In the genomic region with DNA sequence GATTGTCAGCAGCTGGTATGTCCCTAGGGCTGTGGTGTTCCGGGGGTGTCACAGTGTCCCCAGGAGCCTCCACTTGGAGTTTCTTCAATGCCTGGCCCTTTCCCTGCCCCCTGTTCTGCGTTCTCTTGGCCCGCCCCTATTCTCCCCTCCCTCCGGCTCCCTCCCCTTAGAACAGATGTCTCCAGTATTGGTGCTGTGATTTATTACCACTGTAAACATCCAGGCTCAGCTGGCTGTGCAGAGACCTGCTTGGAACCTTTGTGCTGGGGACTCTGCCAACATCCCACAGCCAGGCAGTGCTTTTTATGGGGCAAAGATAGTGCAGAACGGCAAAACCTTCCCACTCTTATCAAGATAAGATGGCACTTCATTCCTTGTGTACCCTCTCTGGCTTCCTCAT, we compare ENCODE assay signal across 9 mouse cellular contexts. TPM values are rescaled to one million over a fixed set of nuclear protein-coding genes. Genes with fewer than 3 reads are reported as not detected.
DNase-seq lines count a peak whose midpoint lies in the region; ATAC-seq and TF ChIP-seq lines count a peak whose summit lies in the region.
"Had no signal": no experiment of that assay in that cellular context is flagged by ENCODE, and none has a peak within 500 bp of the region (broad histone marks: within the 10 kb centered on the region; RNA-seq: fewer than 3 reads in every experiment).

No protein-coding gene starts in this region.

- no peaks in the 10 kb centered on the region for H3K79me2 ChIP-seq in myocyte (ENCODE audit: control insufficient read depth, insufficient read depth)

- H3K27me3 ChIP-seq in hindbrain, embryonic 12.5 days, result no peaks in the 10 kb centered on the region
- H3K27me3 ChIP-seq in myocyte (ENCODE audit: control insufficient read depth, insufficient read depth, insufficient read length), result no peaks in the 10 kb centered on the region

- H3K9ac ChIP-seq in hindbrain, embryonic 12.5 days, result no peak overlapping the region; the same call in 1 of the 2 replicates

- TF ChIP-seq POLR2A in bone marrow macrophage, adult 2 months (IDR thresholded peaks at IDR 0.05; ENCODE audit: borderline replicate concordance, low read depth, low read length), result no peak
- TF ChIP-seq POLR2A in myocyte (IDR thresholded peaks at IDR 0.05; ENCODE audit: insufficient read length, low read depth), result no peak

- DNase-seq in gastrocnemius, adult 18-20 months (ENCODE audit: low spot score), result peak; percentile 31
- DNase-seq in gastrocnemius, postnatal 25 days, result no peak
- DNase-seq in left cerebral cortex, adult 18-20 months (ENCODE audit: low spot score in 2 of 2), result no peak

- no peak overlapping the region for H3ac ChIP-seq in myocyte (ENCODE audit: control insufficient read depth, insufficient read length)

- 26% methylated on average over 5 of the region's 5 CpGs for WGBS in hindbrain, embryonic 12.5 days

- peak overlapping the region; percentile 37 for H3K4me3 ChIP-seq in bone marrow macrophage, adult 2 months (ENCODE audit: insufficient read depth, low read length)
- no peak overlapping the region for H3K4me3 ChIP-seq in hindbrain, embryonic 12.5 days
- peak overlapping the region; percentile 10 for H3K4me3 ChIP-seq in myocyte

- no peaks in the 10 kb centered on the region for H3K9me3 ChIP-seq in hindbrain, embryonic 12.5 days (replicated peaks)

- no peaks in the 10 kb centered on the region for H3K36me3 ChIP-seq in hindbrain, embryonic 12.5 days
- no peaks in the 10 kb centered on the region for H3K36me3 ChIP-seq in myocyte (ENCODE audit: control insufficient read depth, insufficient read depth)

- ATAC-seq in hindbrain, embryonic 12.5 days (ENCODE audit: low FRiP score), result peak; percentile 80
- no peak for ATAC-seq in activated CD4-positive, CD25-positive, alpha-beta regulatory T cell, adult 4 months
- no peak for ATAC-seq in megakaryocyte-erythroid progenitor cell, adult 5-6 weeks (replicated peaks; ENCODE audit: low FRiP score, low TSS enrichment, poor library complexity, severe bottlenecking)
- ATAC-seq: midbrain, embryonic 16.5 days had no signal

- peak overlapping the region; percentile 86 for H3K27ac ChIP-seq in bone marrow macrophage, adult 2 months (ENCODE audit: insufficient read depth, low read depth, low read length)
- peak overlapping the region; percentile 71 for H3K27ac ChIP-seq in hindbrain, embryonic 12.5 days

- peaks cover 76% of the 10 kb centered on the region for H3K4me1 ChIP-seq in bone marrow macrophage, adult 2 months (ENCODE audit: control insufficient read depth, insufficient read depth, low read length)
- peaks cover 9% of the 10 kb centered on the region for H3K4me1 ChIP-seq in hindbrain, embryonic 12.5 days

- H3K4me2 ChIP-seq in hindbrain, embryonic 12.5 days (replicated peaks), result peak overlapping the region; percentile 26
- peak overlapping the region; percentile 47 for H3K4me2 ChIP-seq in myocyte (ENCODE audit: low read depth)

- no peak for TF ChIP-seq CTCF in bone marrow macrophage, adult 2 months (IDR thresholded peaks at IDR 0.05; ENCODE audit: low read depth, low read length)

TF ChIP-seq in myocyte, 11 proteins besides CTCF, POLR2A, EP300 and RAD21:
- TF ChIP-seq E2F4 (IDR thresholded peaks at IDR 0.05; ENCODE audit: insufficient read depth) (no peak), USF1 (IDR thresholded peaks at IDR 0.05; ENCODE audit: low read depth) (no peak), REST (IDR thresholded peaks at IDR 0.05; ENCODE audit: insufficient read depth, insufficient read length) (no peak), MYOD1 (IDR thresholded peaks at IDR 0.05; ENCODE audit: control insufficient read depth in 1 of 3, insufficient read length in 2 of 3, low read depth in 2 of 3) (no peak), TCF3 (IDR thresholded peaks at IDR 0.05; ENCODE audit: insufficient read length, low read depth) (no peak), TCF12 (IDR thresholded peaks at IDR 0.05; ENCODE audit: insufficient read depth, poor library complexity, severe bottlenecking) (no peak), CEBPB (IDR thresholded peaks at IDR 0.05; ENCODE audit: insufficient read depth, poor library complexity, severe bottlenecking) (no peak), MYOG (IDR thresholded peaks at IDR 0.05; ENCODE audit: control insufficient read depth in 1 of 3, insufficient read depth in 1 of 3, insufficient read length in 2 of 3, low read depth in 2 of 3) (no peak)

RNA-seq across cellular contexts. Expression of gene Smg9, which starts 8.3 kb away (rescaled TPM):
- total RNA-seq in gastrocnemius, adult 18-20 months (2021), result 10 to 100 TPM; 10.3 to 11.0 TPM
- 10 to 100 TPM in 1 of 2 experiments, 1 to 10 TPM in 1; 8.2 to 11.0 TPM for total RNA-seq in gastrocnemius, postnatal 25 days (2021)
- polyA plus RNA-seq in bone marrow macrophage, adult 2 months (2012; ENCODE audit: insufficient read depth, insufficient read length, missing spikeins), result 35.8 and 36.5 TPM in 2 replicates
- 28.9 and 29.5 TPM in 2 replicates for polyA plus RNA-seq in hindbrain, embryonic 12.5 days (2016; fragmentation: Nextera tagmentation; extraction: Ambion mirVana)
- 17.4 TPM for polyA plus RNA-seq in myocyte (2012; fragmentation: generic; extraction: Trizol)
- 10 to 100 TPM; 24.1 to 31.0 TPM for polyA plus RNA-seq in activated CD4-positive, CD25-positive, alpha-beta regulatory T cell, adult 4 months (2017; shearing (Covaris generic))
- total RNA-seq in left cerebral cortex, adult 18-20 months (2021), result 10 to 100 TPM; 40.2 to 43.0 TPM
- total RNA-seq in megakaryocyte-erythroid progenitor cell, adult 5-6 weeks (2014; fragmentation: Nextera tagmentation), result 32.7 and 41.2 TPM in 2 replicates
- 11.2 and 26.3 TPM in 2 replicates for total RNA-seq in megakaryocyte-erythroid progenitor cell, adult 5-6 weeks (2017)

RNA-seq across cellular contexts. Expression of gene Kcnn4, which starts 21.0 kb away (rescaled TPM):
- total RNA-seq in gastrocnemius, adult 18-20 months (2021), result under 1 TPM; 0.46 to 0.50 TPM
- total RNA-seq in gastrocnemius, postnatal 25 days (2021), result under 1 TPM; 0.13 to 0.70 TPM
- 50.1 and 51.4 TPM in 2 replicates for polyA plus RNA-seq in bone marrow macrophage, adult 2 months (2012; ENCODE audit: insufficient read depth, insufficient read length, missing spikeins)
- polyA plus RNA-seq in hindbrain, embryonic 12.5 days (2016; fragmentation: Nextera tagmentation; extraction: Ambion mirVana), result 2.1 and 2.4 TPM in 2 replicates
- 37.4 TPM for polyA plus RNA-seq in myocyte (2012; fragmentation: generic; extraction: Trizol)
- polyA plus RNA-seq in activated CD4-positive, CD25-positive, alpha-beta regulatory T cell, adult 4 months (2017; shearing (Covaris generic)), result 100 to 1,000 TPM; 101 to 105 TPM
- total RNA-seq in left cerebral cortex, adult 18-20 months (2021), result under 1 TPM; 0.19 to 0.45 TPM
- total RNA-seq in megakaryocyte-erythroid progenitor cell, adult 5-6 weeks (2014; fragmentation: Nextera tagmentation), result 120 and 147 TPM in 2 replicates
- 121 and 155 TPM in 2 replicates for total RNA-seq in megakaryocyte-erythroid progenitor cell, adult 5-6 weeks (2017)

RNA-seq across cellular contexts. Expression of gene Lypd5, which starts 42.1 kb away (rescaled TPM):
- total RNA-seq in gastrocnemius, adult 18-20 months (2021), result not detected
- not detected for total RNA-seq in gastrocnemius, postnatal 25 days (2021)
- polyA plus RNA-seq in bone marrow macrophage, adult 2 months (2012; ENCODE audit: insufficient read depth, insufficient read length, missing spikeins), result not detected in 2 replicates
- polyA plus RNA-seq in hindbrain, embryonic 12.5 days (2016; fragmentation: Nextera tagmentation; extraction: Ambion mirVana), result not detected in 2 replicates
- not detected for polyA plus RNA-seq in myocyte (2012; fragmentation: generic; extraction: Trizol)
- not detected for polyA plus RNA-seq in activated CD4-positive, CD25-positive, alpha-beta regulatory T cell, adult 4 months (2017; shearing (Covaris generic))
- total RNA-seq in left cerebral cortex, adult 18-20 months (2021), result not detected
- total RNA-seq in megakaryocyte-erythroid progenitor cell, adult 5-6 weeks (2014; fragmentation: Nextera tagmentation), result not detected in 2 replicates
- not detected in 2 replicates for total RNA-seq in megakaryocyte-erythroid progenitor cell, adult 5-6 weeks (2017)
- polyA plus RNA-seq: midbrain, embryonic 16.5 days had no signal

RNA-seq across cellular contexts. Expression of gene Tescl, which starts 57.3 kb away (rescaled TPM):
- total RNA-seq in gastrocnemius, adult 18-20 months (2021), result not detected
- not detected for total RNA-seq in gastrocnemius, postnatal 25 days (2021)
- not detected in 2 replicates for polyA plus RNA-seq in bone marrow macrophage, adult 2 months (2012; ENCODE audit: insufficient read depth, insufficient read length, missing spikeins)
- polyA plus RNA-seq in hindbrain, embryonic 12.5 days (2016; fragmentation: Nextera tagmentation; extraction: Ambion mirVana), result not detected in 2 replicates
- 0.05 TPM for polyA plus RNA-seq in myocyte (2012; fragmentation: generic; extraction: Trizol)
- polyA plus RNA-seq in activated CD4-positive, CD25-positive, alpha-beta regulatory T cell, adult 4 months (2017; shearing (Covaris generic)), result not detected
- not detected for total RNA-seq in left cerebral cortex, adult 18-20 months (2021)
- total RNA-seq in megakaryocyte-erythroid progenitor cell, adult 5-6 weeks (2014; fragmentation: Nextera tagmentation), result not detected in 2 replicates
- total RNA-seq in megakaryocyte-erythroid progenitor cell, adult 5-6 weeks (2017), result not detected in 2 replicates

Comparison
In these comparisons a context has a peak if more than half of its experiments do, and no peak if none do; other contexts are left out.
1. RNA of gene Kcnn4, which starts 21.0 kb away (total RNA-seq): 120 to 155 TPM in megakaryocyte-erythroid progenitor cell, adult 5-6 weeks; 0.13 to 0.70 TPM in gastrocnemius, postnatal 25 days, 0.46 to 0.50 TPM in gastrocnemius, adult 18-20 months and 0.19 to 0.45 TPM in left cerebral cortex, adult 18-20 months; every median in the first group is over 10 times any median in the second.